Mouse (Mus musculus): ENCODE results near the gene Fbxo4.
A peak's percentile ranks its signal among the peaks of the same experiment; 100 is the strongest.

Gene Fbxo4

DNA sequence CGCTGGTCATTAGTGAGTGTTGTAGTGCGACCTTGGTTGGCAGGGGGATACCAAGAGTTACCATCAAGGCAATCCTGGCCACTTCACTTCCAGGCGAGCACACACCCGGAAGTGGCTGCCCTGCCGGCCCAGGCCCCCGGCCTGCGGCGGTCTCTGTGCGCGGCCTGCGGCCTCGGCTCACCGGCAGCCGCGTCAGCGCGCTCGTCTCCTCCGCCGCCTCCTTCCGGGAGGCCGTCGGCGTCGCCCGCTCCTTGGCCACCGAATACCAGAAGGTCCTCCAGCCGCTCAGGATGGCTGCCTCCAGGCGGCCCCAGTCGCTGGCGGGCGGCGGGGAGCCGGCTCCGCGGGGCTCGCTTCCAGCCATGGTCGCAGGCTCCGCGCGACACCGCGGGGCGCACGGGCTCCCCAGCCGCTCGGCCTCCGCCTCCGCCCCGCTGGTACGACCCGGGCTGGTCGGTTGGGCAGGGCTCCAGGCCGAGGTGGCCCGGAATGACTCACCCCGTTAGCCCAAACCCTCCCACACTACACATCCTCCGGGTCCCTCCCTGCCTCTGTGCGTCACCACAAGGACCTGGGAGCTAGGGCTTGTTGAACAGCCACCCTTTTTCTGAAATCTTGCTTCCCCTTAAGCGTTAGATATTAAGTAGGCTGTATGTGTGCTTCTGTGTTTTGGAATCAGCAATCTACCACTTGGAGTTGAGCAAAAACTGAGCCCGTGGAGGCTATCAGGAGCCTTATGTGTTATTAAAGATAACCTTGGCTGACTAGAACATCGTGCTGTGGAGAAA, at the start of gene Fbxo4:
Fbxo4 (minus strand) TSS at position 513 of the 788 bp plus-strand sequence.
- peak; percentile 59 for DNase-seq (ENCODE audit: low spot score)

- no peak for DNase-seq (ENCODE audit: low spot score)
These were observed 49.6 kb upstream of the Fbxo4 start for GRCm38 (mm10) chr15:4028960-4029359.

DNA sequence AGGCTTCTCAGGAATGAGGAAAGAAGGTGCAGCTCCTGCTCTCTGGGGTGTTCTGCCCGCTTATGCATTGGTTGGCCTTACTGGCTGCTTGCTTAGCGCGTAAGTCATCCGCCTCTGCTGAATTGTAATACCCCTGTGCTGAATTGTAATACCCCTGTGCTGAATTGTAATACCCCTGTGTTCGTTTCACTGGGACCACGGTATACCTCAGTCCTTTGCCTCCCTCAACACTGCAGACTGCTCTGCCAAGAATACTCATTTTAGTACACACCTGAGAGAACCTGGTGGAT, 49.0 kb upstream of the Fbxo4 start:
- no peak for DNase-seq (ENCODE audit: low spot score)

DNA sequence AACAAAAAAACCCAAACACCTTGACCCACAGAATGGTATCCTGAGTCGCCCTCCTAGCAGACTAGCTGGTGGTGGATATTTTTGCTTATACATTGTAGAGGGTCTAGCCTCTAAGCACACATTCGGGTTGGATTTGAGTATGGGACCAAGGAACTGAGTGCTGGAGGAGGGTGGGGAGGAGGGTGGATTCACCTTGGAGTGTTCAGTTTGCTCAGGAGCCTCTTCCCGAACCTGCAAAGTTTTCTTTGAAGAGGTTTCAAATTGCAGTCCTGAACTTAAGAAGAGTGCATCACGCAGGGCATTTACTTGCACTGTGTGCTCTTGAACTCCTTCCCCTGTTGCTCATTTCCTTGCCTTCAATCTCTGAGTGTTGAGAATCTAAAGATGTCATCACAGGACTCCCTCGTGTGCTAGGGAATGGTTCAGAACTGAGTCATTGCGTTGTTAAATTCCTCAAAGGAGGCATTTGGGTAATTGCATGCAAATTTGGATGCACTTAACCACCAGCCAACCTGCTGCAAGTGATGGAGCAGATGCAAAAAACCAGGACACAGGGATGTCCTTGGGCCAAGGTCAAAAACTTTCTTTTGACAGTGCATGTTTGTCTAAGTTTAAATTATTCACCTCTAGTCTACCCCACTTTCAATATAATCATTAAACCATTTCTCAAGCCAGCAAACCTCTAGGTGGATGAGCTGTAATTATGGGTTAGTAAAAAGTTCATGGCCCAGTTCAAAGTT, 48.5 kb upstream of the Fbxo4 start:
- DNase-seq (ENCODE audit: low spot score) = no peak

DNA sequence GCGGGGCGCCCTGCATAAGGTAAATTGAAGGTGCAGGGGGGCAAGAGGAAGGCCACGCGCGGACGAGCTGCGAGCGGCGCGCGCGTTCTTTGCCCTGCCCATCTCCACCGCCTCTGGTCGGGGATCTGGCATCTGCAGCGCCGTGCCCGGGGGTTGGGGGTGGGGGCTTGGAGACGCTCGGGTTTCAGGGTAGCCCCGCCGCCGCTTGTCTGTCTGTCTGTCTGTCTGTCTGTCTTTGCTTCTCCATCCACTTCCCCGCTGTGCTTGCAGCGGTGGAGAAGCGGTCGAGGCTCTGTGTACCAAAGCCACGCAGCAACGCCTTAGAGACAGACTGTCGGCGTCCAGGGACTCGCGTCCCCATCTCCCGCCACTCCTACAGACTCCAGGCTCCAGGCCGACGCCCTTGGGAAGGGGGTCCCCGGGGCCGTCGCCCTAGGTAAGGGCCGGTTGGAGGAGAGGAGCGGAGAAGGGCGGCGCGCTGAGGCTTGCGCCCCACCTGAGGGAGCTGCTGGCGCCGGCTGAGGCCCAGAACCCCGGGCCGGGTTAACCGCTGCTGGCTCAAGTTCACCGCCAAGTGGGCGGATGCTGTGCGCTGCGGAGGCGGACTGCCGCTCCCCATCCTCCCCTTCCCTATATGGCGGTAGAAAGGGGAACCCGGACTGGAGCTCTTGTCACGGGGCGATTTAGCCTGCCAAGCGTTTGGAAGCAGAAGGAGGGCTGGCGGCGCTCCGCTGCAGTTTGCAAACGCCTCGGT, 47.6 kb upstream of the Fbxo4 start:
- peak; percentile 56 for DNase-seq (ENCODE audit: low spot score)

DNA sequence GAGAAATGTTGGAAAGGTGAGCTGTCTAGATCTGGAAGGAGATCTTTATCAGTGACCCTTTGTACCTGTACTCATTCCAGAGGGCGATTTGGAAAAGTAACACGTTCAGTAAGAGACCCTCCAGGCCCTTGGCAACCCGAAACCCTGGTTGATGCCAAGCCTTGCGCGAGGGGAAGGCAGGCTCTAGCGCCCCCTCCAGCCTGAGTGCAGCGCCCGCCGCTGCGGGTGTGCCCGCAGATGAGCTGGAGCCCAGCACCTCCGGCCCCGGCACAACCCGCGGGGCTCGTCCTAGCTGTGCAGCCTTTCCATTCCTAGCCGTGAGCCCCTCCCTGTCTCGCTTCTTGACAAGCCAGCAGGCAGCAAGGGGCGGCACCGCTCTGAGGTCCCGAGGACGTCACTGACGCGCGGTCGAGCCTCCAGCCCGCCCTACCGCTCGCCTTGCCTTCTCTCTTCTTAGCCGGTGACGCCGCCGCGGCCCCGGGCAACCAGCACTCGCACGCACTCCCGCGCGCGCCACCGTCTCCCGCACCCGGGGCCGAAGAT, 46.9 kb upstream of the Fbxo4 start, which contains the start of gene Oxct1:
Oxct1 (plus strand) TSS at position 153 of the 543 bp plus-strand sequence.
- DNase-seq (ENCODE audit: low spot score) = peak; percentile 67

DNA sequence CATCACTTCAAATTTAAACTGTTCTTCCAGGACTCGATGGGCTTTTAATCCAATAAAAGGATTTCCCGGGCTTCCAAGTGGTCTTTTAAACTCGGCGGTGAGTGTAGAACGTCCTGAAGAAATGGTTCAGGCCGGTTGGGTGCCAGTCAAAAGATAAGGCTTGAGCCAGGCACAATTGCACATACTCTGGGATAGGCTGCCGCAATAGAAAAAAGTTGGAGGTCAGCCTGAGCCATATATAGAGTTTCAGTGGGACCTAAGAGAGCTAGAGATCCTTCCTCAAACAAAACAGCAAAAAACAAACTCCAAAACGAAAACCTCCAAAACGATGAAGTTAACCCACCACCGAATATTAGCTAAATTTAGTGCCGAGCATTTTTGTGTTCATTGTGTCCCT, 46.1 kb upstream of the Fbxo4 start:
- no peak for DNase-seq (ENCODE audit: low spot score)

DNA sequence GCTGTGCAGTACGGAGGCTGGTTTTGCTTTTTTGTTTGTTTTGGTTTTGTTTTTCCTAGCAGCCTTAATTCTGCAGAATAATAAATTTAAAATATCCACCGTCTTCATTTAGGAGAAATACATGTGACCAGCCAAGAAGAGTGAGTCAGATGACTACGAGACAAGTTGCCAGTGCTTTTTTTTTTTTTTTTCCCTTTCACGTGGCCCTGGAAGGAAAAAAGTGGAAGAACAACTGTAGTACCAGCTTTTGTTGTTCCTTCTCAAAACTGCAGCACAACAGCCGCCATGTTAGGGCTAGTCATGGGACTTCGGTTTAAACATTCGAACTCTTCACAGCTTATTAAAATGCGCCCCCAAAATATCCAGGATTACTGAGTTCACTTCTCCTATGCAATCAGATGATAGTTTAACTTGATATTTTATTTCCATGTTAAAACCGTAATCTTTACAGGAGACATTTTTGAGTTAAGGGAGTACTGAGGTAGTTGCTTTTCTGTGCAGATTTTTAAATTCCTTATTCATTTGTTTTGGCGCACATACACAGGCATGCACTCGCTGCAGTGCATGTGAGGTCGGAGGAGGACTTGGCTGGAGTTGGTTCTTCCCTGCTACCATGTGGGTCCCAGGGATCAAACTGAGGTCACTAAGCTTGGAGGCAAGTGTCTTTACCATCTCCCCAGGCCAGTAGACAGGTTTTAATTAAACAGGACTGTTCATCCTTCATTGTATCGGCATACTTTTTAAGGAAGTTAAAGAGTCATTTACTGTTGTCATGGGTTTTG, 45.5 kb upstream of the Fbxo4 start:
- no peak for DNase-seq (ENCODE audit: low spot score)

GRCm38 (mm10) chr15:4023747-4024146, 44.4 kb upstream of the Fbxo4 start:
- no peak for DNase-seq (ENCODE audit: low spot score)

GRCm38 (mm10) chr15:4020711-4021110, 41.3 kb upstream of the Fbxo4 start:
- DNase-seq (ENCODE audit: low spot score) = no peak

GRCm38 (mm10) chr15:4013873-4014272, 34.5 kb upstream of the Fbxo4 start:
- DNase-seq (ENCODE audit: low spot score) = no peak

GRCm38 (mm10) chr15:4000536-4000935, 21.2 kb upstream of the Fbxo4 start:
- DNase-seq (ENCODE audit: low spot score) = no peak

GRCm38 (mm10) chr15:3999144-3999543, 19.8 kb upstream of the Fbxo4 start:
- no peak for DNase-seq (ENCODE audit: low spot score)

GRCm38 (mm10) chr15:3996267-3997010, 17.1 kb upstream of the Fbxo4 start:
- no peak for DNase-seq (ENCODE audit: low spot score)

- peak; percentile 97 for DNase-seq (ENCODE audit: low spot score)
These were observed 16.3 kb upstream of the Fbxo4 start, which contains the start of gene AW549877 for GRCm38 (mm10) chr15:3995448-3996266. TSS of gene AW549877 (minus strand) at chr15:3995744.

GRCm38 (mm10) chr15:3994852-3995447, 15.6 kb upstream of the Fbxo4 start:
- no peak for DNase-seq (ENCODE audit: low spot score)

DNA sequence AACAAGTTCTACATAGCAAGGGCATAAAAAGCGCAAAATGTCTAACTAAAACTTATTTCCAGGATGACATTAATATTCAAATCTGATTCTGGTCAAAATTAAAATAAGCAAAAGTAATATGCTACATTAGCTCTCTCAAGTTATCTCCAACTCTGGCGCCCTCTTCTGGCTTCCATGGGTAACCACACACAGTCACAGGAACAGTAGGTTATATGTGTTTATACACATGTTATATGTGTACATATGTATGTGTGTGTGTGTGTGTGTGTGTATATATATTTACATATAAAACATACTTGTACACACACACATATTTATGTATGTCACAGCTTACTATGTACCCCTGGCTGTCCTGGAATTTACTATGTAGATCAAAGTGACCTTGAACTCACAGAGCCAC, 8.6 kb upstream of the Fbxo4 start:
- DNase-seq (ENCODE audit: low spot score) = peak; percentile 7

DNA sequence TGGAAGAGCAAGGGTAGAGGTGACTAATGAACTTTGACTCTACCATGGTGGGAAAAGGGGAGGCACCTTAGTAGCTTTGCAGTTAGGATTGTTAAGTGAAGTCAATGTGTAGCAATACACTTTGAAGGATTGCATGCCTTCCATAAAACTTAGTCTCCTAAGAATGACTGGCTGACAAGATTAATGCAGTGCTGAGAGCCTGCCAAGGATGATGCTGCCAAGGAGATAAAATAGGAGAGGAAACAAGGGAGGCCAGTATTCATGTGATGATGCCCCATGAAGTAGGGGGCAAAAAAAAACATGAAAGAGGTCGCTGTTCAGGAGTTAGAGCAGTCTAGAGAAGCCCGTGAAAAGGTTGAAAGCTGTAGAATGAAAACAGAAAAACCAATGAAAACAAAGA, 5.5 kb upstream of the Fbxo4 start:
- no peak for DNase-seq (ENCODE audit: low spot score)

- no peak for DNase-seq (ENCODE audit: low spot score)
These were observed 3.4 kb upstream of the Fbxo4 start for GRCm38 (mm10) chr15:3982732-3983131.

DNA sequence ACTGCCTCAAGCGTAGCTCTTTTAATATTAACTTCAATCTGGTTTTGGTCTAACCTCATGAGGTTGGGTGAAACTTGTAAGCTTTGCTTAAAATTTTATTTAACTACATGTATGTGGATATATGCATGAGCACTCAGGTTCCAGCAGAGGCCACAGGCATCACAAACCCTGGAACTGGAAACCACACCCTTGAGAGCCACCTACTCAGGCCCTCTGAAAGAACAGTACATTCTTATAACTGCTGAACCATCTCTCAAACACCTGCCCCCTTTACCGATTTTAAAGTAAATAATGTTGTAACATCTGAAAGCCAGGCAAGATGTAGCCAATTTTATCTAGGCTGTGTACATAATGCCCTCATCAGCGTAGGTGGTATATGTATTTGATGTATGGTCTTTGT, 498 bp upstream of the Fbxo4 start:
- peak; percentile 10 for DNase-seq (ENCODE audit: low spot score)
